Comparison of ENCODE assay signal across 10 mouse cellular contexts in the genomic region with DNA sequence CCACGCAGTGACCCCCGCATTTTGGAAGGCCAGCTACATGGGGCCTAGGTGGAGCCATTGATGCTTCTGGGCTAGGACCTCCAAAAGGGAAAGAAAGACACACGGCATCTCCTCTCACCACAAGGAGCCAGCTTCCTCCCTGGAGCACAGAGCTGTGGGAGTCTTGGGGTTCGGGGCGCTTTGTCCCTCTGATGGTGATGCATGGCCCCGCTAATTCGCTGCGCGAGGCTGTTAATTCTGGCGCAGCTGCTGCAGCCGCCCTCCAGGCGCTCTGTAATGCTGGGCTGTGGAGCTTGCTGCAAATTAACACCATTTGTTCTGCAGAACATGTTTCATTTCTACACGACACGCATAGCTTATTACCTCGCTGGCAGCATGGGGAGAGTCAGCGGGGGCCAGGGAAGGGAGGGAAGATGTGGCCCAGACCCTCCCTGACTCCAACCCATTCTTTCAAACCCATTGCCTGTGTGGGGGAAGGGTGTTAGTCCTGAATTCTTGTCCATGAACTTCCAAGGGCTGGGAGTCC. TPM values are rescaled to one million over a fixed set of nuclear protein-coding genes. Genes with fewer than 3 reads are reported as not detected.
DNase-seq lines count a peak whose midpoint lies in the region; ATAC-seq and TF ChIP-seq lines count a peak whose summit lies in the region.
"Had no signal": no experiment of that assay in that cellular context is flagged by ENCODE, and none has a peak within 500 bp of the region (broad histone marks: within the 10 kb centered on the region; RNA-seq: fewer than 3 reads in every experiment).

No protein-coding gene starts in this region.

- TF ChIP-seq EP300 in liver, postnatal 0 days (IDR thresholded peaks at IDR 0.05; ENCODE audit: low read depth) = no peak

- 6% methylated on average over 13 of the region's 16 CpGs for WGBS in embryonic facial prominence, embryonic 14.5 days
- WGBS in hindbrain, embryonic 16.5 days = 4% methylated on average over 16 of the region's 16 CpGs
- WGBS in midbrain, postnatal 0 days = 5% methylated on average over 16 of the region's 16 CpGs
- 58% methylated on average over 16 of the region's 16 CpGs for WGBS in liver, postnatal 0 days (ENCODE audit: insufficient replicate concordance)

- H3K4me2 ChIP-seq in embryonic facial prominence, embryonic 14.5 days (ENCODE audit: low read depth, low read length) = peak overlapping the region; percentile 25
- H3K4me2 ChIP-seq in hindbrain, embryonic 16.5 days (ENCODE audit: low read length) = peak overlapping the region; percentile 32
- peak overlapping the region; percentile 13; the same call in 1 of the 2 replicates for H3K4me2 ChIP-seq in midbrain, postnatal 0 days (ENCODE audit: low read depth, low read length, poor library complexity, severe bottlenecking)
- no peak overlapping the region for H3K4me2 ChIP-seq in liver, postnatal 0 days (ENCODE audit: low read depth, low read length)

- ATAC-seq in embryonic facial prominence, embryonic 14.5 days (ENCODE audit: low read depth) = peak; percentile 69
- ATAC-seq in hindbrain, embryonic 16.5 days = peak; percentile 71
- ATAC-seq in midbrain, postnatal 0 days (ENCODE audit: low FRiP score) = no peak
- no peak for ATAC-seq in cerebellum, adult (ENCODE audit: insufficient number of reproducible peaks, low FRiP score, low TSS enrichment)
- no peak for ATAC-seq in liver, postnatal 0 days

- H3K4me3 ChIP-seq in embryonic facial prominence, embryonic 14.5 days (ENCODE audit: low read depth, low read length) = no peak overlapping the region
- H3K4me3 ChIP-seq in hindbrain, embryonic 16.5 days (ENCODE audit: low read length) = no peak overlapping the region
- no peak overlapping the region for H3K4me3 ChIP-seq in midbrain, postnatal 0 days (ENCODE audit: low read depth, low read length)
- H3K4me3 ChIP-seq in liver, postnatal 0 days (ENCODE audit: low read depth, low read length) = no peak overlapping the region

- H3K4me1 ChIP-seq in embryonic facial prominence, embryonic 14.5 days (ENCODE audit: control insufficient read depth, insufficient read depth, low read length) = peaks cover 33% of the 10 kb centered on the region
- peaks cover 60% of the 10 kb centered on the region for H3K4me1 ChIP-seq in hindbrain, embryonic 16.5 days (ENCODE audit: control insufficient read depth, insufficient read depth, low read depth, low read length)
- H3K4me1 ChIP-seq in midbrain, postnatal 0 days (ENCODE audit: insufficient read depth, low read length) = peaks cover 32% of the 10 kb centered on the region
- no peaks in the 10 kb centered on the region for H3K4me1 ChIP-seq in liver, postnatal 0 days (ENCODE audit: insufficient read depth)

- 0 out of 2 replicates have a peak overlapping the region, but pooled peaks have one; percentile 5 for H3K9ac ChIP-seq in embryonic facial prominence, embryonic 14.5 days (ENCODE audit: low read depth, low read length)
- peak overlapping the region; percentile 41 for H3K9ac ChIP-seq in hindbrain, embryonic 16.5 days (ENCODE audit: low read depth, low read length)
- H3K9ac ChIP-seq in midbrain, postnatal 0 days (replicated peaks; ENCODE audit: low read length, poor library complexity, severe bottlenecking) = peak overlapping the region; percentile 33; the same call in 1 of the 2 replicates
- H3K9ac ChIP-seq in liver, postnatal 0 days (replicated peaks) = no peak overlapping the region

- H3K27ac ChIP-seq in embryonic facial prominence, embryonic 14.5 days (replicated peaks; ENCODE audit: low read depth, low read length) = peak overlapping the region; percentile 67
- H3K27ac ChIP-seq in hindbrain, embryonic 16.5 days (ENCODE audit: low read depth, low read length) = peak overlapping the region; percentile 88
- H3K27ac ChIP-seq in midbrain, postnatal 0 days (ENCODE audit: low read depth, low read length) = peak overlapping the region; percentile 74
- no peak overlapping the region for H3K27ac ChIP-seq in liver, postnatal 0 days (ENCODE audit: low read depth)

- TF ChIP-seq POLR2A in brain, embryonic 14.5 days (IDR thresholded peaks at IDR 0.05; ENCODE audit: borderline replicate concordance, extremely low read depth, insufficient read depth, insufficient read length, poor library complexity, severe bottlenecking) = no peak

- peak; percentile 93 for DNase-seq in brain, embryonic 14.5 days (ENCODE audit: low read depth)
- peak; percentile 80 for DNase-seq in embryonic facial prominence, embryonic 14.5 days (ENCODE audit: low spot score)
- DNase-seq in midbrain, postnatal 0 days (ENCODE audit: low spot score) = peak; percentile 67
- DNase-seq in liver, postnatal 0 days = no peak
- DNase-seq in cerebellum, postnatal 36 days = no peak
- DNase-seq: layer of hippocampus, postnatal 36 days; lung, postnatal 10 days; thymus, adult 2 months had no signal

- peaks cover 6% of the 10 kb centered on the region for H3K27me3 ChIP-seq in embryonic facial prominence, embryonic 14.5 days (replicated peaks; ENCODE audit: control insufficient read depth, insufficient read depth, low read length)
- no peaks in the 10 kb centered on the region for H3K27me3 ChIP-seq in hindbrain, embryonic 16.5 days (replicated peaks; ENCODE audit: control insufficient read depth, insufficient read depth, low read length)
- no peaks in the 10 kb centered on the region for H3K27me3 ChIP-seq in midbrain, postnatal 0 days (ENCODE audit: insufficient read depth, low read length)
- peaks cover 42% of the 10 kb centered on the region for H3K27me3 ChIP-seq in liver, postnatal 0 days (ENCODE audit: insufficient read depth, low read length)

- TF ChIP-seq CTCF in brain, embryonic 14.5 days (IDR thresholded peaks at IDR 0.05; ENCODE audit: borderline replicate concordance, extremely low read depth, insufficient read depth, insufficient read length) = no peak
- peak; percentile 6; the same call in 1 of the 2 replicates for TF ChIP-seq CTCF in midbrain, postnatal 0 days (IDR thresholded peaks at IDR 0.05)
- no peak for TF ChIP-seq CTCF in liver, postnatal 0 days (IDR thresholded peaks at IDR 0.05; ENCODE audit: low read depth)

- no peaks in the 10 kb centered on the region for H3K9me3 ChIP-seq in embryonic facial prominence, embryonic 14.5 days (ENCODE audit: control insufficient read depth, low read length)
- H3K9me3 ChIP-seq in hindbrain, embryonic 16.5 days (ENCODE audit: control insufficient read depth, low read length) = no peaks in the 10 kb centered on the region
- H3K9me3 ChIP-seq in midbrain, postnatal 0 days (ENCODE audit: low read length) = no peaks in the 10 kb centered on the region
- no peaks in the 10 kb centered on the region for H3K9me3 ChIP-seq in liver, postnatal 0 days (ENCODE audit: low read length)

- H3K36me3 ChIP-seq in embryonic facial prominence, embryonic 14.5 days (ENCODE audit: control insufficient read depth, insufficient read depth, low read length) = no peaks in the 10 kb centered on the region
- H3K36me3 ChIP-seq in hindbrain, embryonic 16.5 days (ENCODE audit: control insufficient read depth, insufficient read depth, low read length) = no peaks in the 10 kb centered on the region
- no peaks in the 10 kb centered on the region for H3K36me3 ChIP-seq in midbrain, postnatal 0 days (ENCODE audit: insufficient read depth, low read length)
- no peaks in the 10 kb centered on the region for H3K36me3 ChIP-seq in liver, postnatal 0 days (replicated peaks; ENCODE audit: insufficient read depth, low read length)

RNA-seq across cellular contexts. Expression of a gene that starts 29.5 kb away (rescaled TPM):
- polyA plus RNA-seq in brain, embryonic 14.5 days (2012; rRNA removed) = 18.9 and 19.5 TPM in 2 replicates
- polyA plus RNA-seq in embryonic facial prominence, embryonic 14.5 days (2014; fragmentation: Nextera tagmentation; extraction: Ambion mirVana) = 14.0 and 17.3 TPM in 2 replicates
- 17.8 and 19.3 TPM in 2 replicates for polyA plus RNA-seq in hindbrain, embryonic 16.5 days (2015; fragmentation: Nextera tagmentation; extraction: Ambion mirVana)
- 22.1 and 22.7 TPM in 2 replicates for total RNA-seq in midbrain, postnatal 0 days (2014; rRNA removed)
- 18.8 and 18.9 TPM in 2 replicates for polyA plus RNA-seq in midbrain, postnatal 0 days (2015; fragmentation: Nextera tagmentation; extraction: Ambion mirVana)
- 9.6 and 10.7 TPM in 2 replicates for polyA plus RNA-seq in liver, postnatal 0 days (2015; fragmentation: Nextera tagmentation; extraction: Ambion mirVana)

RNA-seq across cellular contexts. Expression of a gene that starts 46.9 kb away (rescaled TPM):
- polyA plus RNA-seq in brain, embryonic 14.5 days (2012; rRNA removed) = 9.5 and 30.2 TPM in 2 replicates
- 7.2 and 8.1 TPM in 2 replicates for polyA plus RNA-seq in embryonic facial prominence, embryonic 14.5 days (2014; fragmentation: Nextera tagmentation; extraction: Ambion mirVana)
- 12.6 and 18.3 TPM in 2 replicates for polyA plus RNA-seq in hindbrain, embryonic 16.5 days (2015; fragmentation: Nextera tagmentation; extraction: Ambion mirVana)
- 11.1 and 11.8 TPM in 2 replicates for total RNA-seq in midbrain, postnatal 0 days (2014; rRNA removed)
- polyA plus RNA-seq in midbrain, postnatal 0 days (2015; fragmentation: Nextera tagmentation; extraction: Ambion mirVana) = 13.3 and 15.9 TPM in 2 replicates
- polyA plus RNA-seq in liver, postnatal 0 days (2015; fragmentation: Nextera tagmentation; extraction: Ambion mirVana) = 2.1 and 2.4 TPM in 2 replicates

Comparison
In these comparisons a context has a peak if more than half of its experiments do, and no peak if none do; other contexts are left out.
1. DNase-seq: peak in brain, embryonic 14.5 days (single experiment), embryonic facial prominence, embryonic 14.5 days (single experiment) and midbrain, postnatal 0 days (single experiment); none in liver, postnatal 0 days (single experiment) and cerebellum, postnatal 36 days (0 of 2).
2. ATAC-seq: peak in embryonic facial prominence, embryonic 14.5 days (single experiment) and hindbrain, embryonic 16.5 days (single experiment); none in midbrain, postnatal 0 days (single experiment), cerebellum, adult (single experiment) and liver, postnatal 0 days (single experiment).